ENCODE assay signal across 22 mouse cellular contexts in the genomic region with DNA sequence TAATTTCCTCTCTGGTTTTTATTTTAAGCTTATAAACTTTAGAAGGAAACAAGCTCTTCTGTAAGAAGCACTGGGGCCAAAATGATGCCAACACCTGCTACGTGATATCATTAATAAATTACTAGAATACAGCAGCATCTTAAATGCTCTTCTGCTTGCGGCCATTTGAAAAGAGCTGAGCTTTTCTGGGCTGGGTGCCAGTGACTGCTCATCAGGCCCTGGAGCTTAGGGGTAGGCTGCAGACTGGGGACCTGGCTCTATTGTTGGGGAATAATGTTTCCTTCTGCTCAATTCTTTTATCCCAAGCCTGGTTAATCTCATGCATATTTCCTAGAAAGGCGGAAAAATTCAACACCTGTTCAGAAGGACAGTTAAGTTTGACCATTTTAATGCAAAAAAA.
DNase-seq lines count a peak whose midpoint lies in the region; ATAC-seq and TF ChIP-seq lines count a peak whose summit lies in the region.
"Had no signal": no experiment of that assay in that cellular context is flagged by ENCODE, and none has a peak within 500 bp of the region (broad histone marks: within the 10 kb centered on the region; RNA-seq: fewer than 3 reads in every experiment).

No protein-coding gene starts in this region.

- H3K9ac ChIP-seq in forebrain, embryonic 16.5 days (replicated peaks; ENCODE audit: low read depth, low read length): no peak overlapping the region
- no peak overlapping the region for H3K9ac ChIP-seq in forebrain, embryonic 12.5 days
- H3K9ac ChIP-seq in lung, embryonic 14.5 days: no peak overlapping the region
- H3K9ac ChIP-seq: heart, embryonic 15.5 days; limb, embryonic 15.5 days; liver, embryonic 15.5 days; neural tube, embryonic 12.5 days had no signal

- no peak for TF ChIP-seq CTCF in lung, embryonic 14.5 days (IDR thresholded peaks at IDR 0.05; ENCODE audit: low read depth)

- H3K9me3 ChIP-seq in forebrain, embryonic 16.5 days (ENCODE audit: control insufficient read depth, low read length): no peaks in the 10 kb centered on the region
- H3K9me3 ChIP-seq in forebrain, embryonic 12.5 days: no peaks in the 10 kb centered on the region
- no peaks in the 10 kb centered on the region for H3K9me3 ChIP-seq in lung, embryonic 14.5 days (ENCODE audit: low read depth, low read length)
- H3K9me3 ChIP-seq: heart, embryonic 15.5 days; limb, embryonic 15.5 days; neural tube, embryonic 12.5 days had no signal

- no peaks in the 10 kb centered on the region for H3K4me1 ChIP-seq in forebrain, embryonic 16.5 days (replicated peaks; ENCODE audit: control insufficient read depth, insufficient read depth, low read length)
- H3K4me1 ChIP-seq in forebrain, embryonic 12.5 days: no peaks in the 10 kb centered on the region
- no peaks in the 10 kb centered on the region for H3K4me1 ChIP-seq in lung, embryonic 14.5 days (ENCODE audit: insufficient read depth)
- H3K4me1 ChIP-seq: heart, embryonic 15.5 days; limb, embryonic 15.5 days; liver, embryonic 15.5 days; neural tube, embryonic 12.5 days had no signal

- H3K36me3 ChIP-seq in forebrain, embryonic 16.5 days (ENCODE audit: control insufficient read depth, insufficient read depth): no peaks in the 10 kb centered on the region
- no peaks in the 10 kb centered on the region for H3K36me3 ChIP-seq in forebrain, embryonic 12.5 days (replicated peaks)
- no peaks in the 10 kb centered on the region for H3K36me3 ChIP-seq in lung, embryonic 14.5 days (ENCODE audit: insufficient read depth)
- H3K36me3 ChIP-seq: heart, embryonic 15.5 days; limb, embryonic 15.5 days; liver, embryonic 15.5 days; neural tube, embryonic 12.5 days had no signal

- H3K4me2 ChIP-seq in forebrain, embryonic 16.5 days (ENCODE audit: low read length): no peak overlapping the region
- H3K4me2 ChIP-seq in forebrain, embryonic 12.5 days: no peak overlapping the region
- H3K4me2 ChIP-seq in lung, embryonic 14.5 days: no peak overlapping the region
- H3K4me2 ChIP-seq: heart, embryonic 15.5 days; limb, embryonic 15.5 days; liver, embryonic 15.5 days; neural tube, embryonic 12.5 days had no signal

- no peaks in the 10 kb centered on the region for H3K27me3 ChIP-seq in forebrain, embryonic 16.5 days (replicated peaks; ENCODE audit: control insufficient read depth, insufficient read depth, low read length)
- H3K27me3 ChIP-seq in forebrain, embryonic 12.5 days: no peaks in the 10 kb centered on the region
- no peaks in the 10 kb centered on the region for H3K27me3 ChIP-seq in lung, embryonic 14.5 days (ENCODE audit: insufficient read depth, low read length)
- H3K27me3 ChIP-seq: heart, embryonic 15.5 days; limb, embryonic 15.5 days; liver, embryonic 15.5 days; neural tube, embryonic 12.5 days had no signal

- ATAC-seq in forebrain, embryonic 16.5 days: peak; percentile 47; the same call in 1 of the 2 replicates
- ATAC-seq in forebrain, embryonic 12.5 days (ENCODE audit: low FRiP score): no peak
- ATAC-seq in lung, embryonic 14.5 days (ENCODE audit: insufficient read depth): no peak

- peak; percentile 4 for DNase-seq in lung, embryonic 14.5 days
- DNase-seq in lung, adult 18-20 months: no peak
- DNase-seq in brain, adult 2 months (ENCODE audit: low read depth, low spot score): peak; percentile 53
- peak; percentile 20 for DNase-seq in retina, postnatal 7 days (ENCODE audit: low read depth, low spot score)
- no peak for DNase-seq in ovary, postnatal 10 days (ENCODE audit: low spot score)
- DNase-seq: adrenal gland, postnatal 25 days; B cell, adult 2 months; cerebellum, adult 2 months; heart, adult 2 months; heart, postnatal 4 days; kidney, adult 18-20 months; layer of hippocampus, postnatal 36 days; lung, postnatal 10 days; spleen, adult 18-20 months; thymus, postnatal 36 days had no signal

- no peak overlapping the region for H3K27ac ChIP-seq in forebrain, embryonic 16.5 days (ENCODE audit: low read length)
- H3K27ac ChIP-seq in forebrain, embryonic 12.5 days: no peak overlapping the region
- H3K27ac ChIP-seq in lung, embryonic 14.5 days (ENCODE audit: low read depth): no peak overlapping the region
- H3K27ac ChIP-seq: heart, adult 2 months; heart, embryonic 15.5 days; kidney, postnatal 0 days; limb, embryonic 15.5 days; liver, embryonic 15.5 days; neural tube, embryonic 12.5 days had no signal

- no peak overlapping the region for H3K4me3 ChIP-seq in forebrain, embryonic 16.5 days (replicated peaks; ENCODE audit: low read length)
- H3K4me3 ChIP-seq in forebrain, embryonic 12.5 days (replicated peaks): no peak overlapping the region
- no peak overlapping the region for H3K4me3 ChIP-seq in lung, embryonic 14.5 days (ENCODE audit: low read depth, low read length)
- H3K4me3 ChIP-seq: heart, adult 2 months; heart, embryonic 15.5 days; limb, embryonic 15.5 days; liver, embryonic 15.5 days; neural tube, embryonic 12.5 days had no signal

- WGBS in forebrain, embryonic 16.5 days: 16% methylated on average over 3 of the region's 3 CpGs
- 63% methylated on average over 3 of the region's 3 CpGs for WGBS in forebrain, embryonic 12.5 days
- 71% methylated on average over 3 of the region's 3 CpGs for WGBS in lung, embryonic 14.5 days

Comparison
In these comparisons a context has a peak if more than half of its experiments do, and no peak if none do; other contexts are left out.
1. DNase-seq: peak in lung, embryonic 14.5 days (single experiment), brain, adult 2 months (single experiment) and retina, postnatal 7 days (single experiment); none in lung, adult 18-20 months (0 of 2) and ovary, postnatal 10 days (single experiment).